Mouse (Mus musculus): Measurements from ENCODE around the gene Srsf2.

DNA sequence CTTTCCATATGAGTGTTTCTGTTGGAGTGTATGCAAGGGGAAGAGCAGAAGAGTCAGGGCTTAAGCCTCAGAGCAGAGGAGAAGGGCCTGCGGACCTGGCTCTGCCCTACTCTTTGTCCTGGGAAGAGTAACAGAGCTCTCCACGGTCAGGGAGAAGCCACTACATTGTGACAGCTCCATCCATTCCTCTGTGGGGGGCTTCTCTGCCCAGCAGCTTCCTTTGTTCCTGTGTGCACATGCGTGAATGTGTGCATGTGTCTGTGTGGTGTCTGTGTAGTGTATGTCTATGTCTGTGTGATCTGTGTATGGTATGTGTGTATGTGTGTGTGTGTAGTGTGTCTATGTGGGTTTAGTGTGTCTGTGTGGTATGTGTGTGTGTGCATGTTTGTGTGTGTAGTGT is 42.5 kb upstream of the Srsf2 start:
- TF ChIP-seq TAL1 (IDR thresholded peaks at IDR 0.05; ENCODE audit: low read length): no peak
- no peak for TF ChIP-seq GATA1 (IDR thresholded peaks at IDR 0.05; ENCODE audit: low read length)

Data from erythroblast, embryonic 14.5 days (primary cell).